Mouse (Mus musculus) myocyte (in vitro differentiated cells): ENCODE measurements around the gene Zfp592.

Experiments used
- E2F4 ChIP-seq: IDR thresholded peaks from one replicate; pipeline ENCODE4 v1.6.1; 2011; ENCODE audit warnings: mild to moderate bottlenecking, control low read depth, moderate library complexity; ENCODE audit not compliant: insufficient read depth
- MAX ChIP-seq: IDR thresholded peaks from one replicate; pipeline ENCODE4 v1.6.1; 2011; ENCODE audit warnings: low read depth, mild to moderate bottlenecking, control low read depth
- POLR2A ChIP-seq: IDR thresholded peaks from one replicate; pipeline ENCODE4 v1.6.1; 2011; ENCODE audit warnings: low read depth, mild to moderate bottlenecking, control low read depth, moderate library complexity; ENCODE audit not compliant: insufficient read length
- POLR2AphosphoS2 ChIP-seq: IDR thresholded peaks from one replicate; pipeline ENCODE4 v1.6.1; 2011; ENCODE audit warnings: low read depth, control low read depth; ENCODE audit not compliant: insufficient read length
- USF1 ChIP-seq: IDR thresholded peaks from one replicate; pipeline ENCODE4 v1.6.1; 2011; ENCODE audit warnings: low read depth, mild to moderate bottlenecking, control low read depth, moderate library complexity

- TF ChIP-seq POLR2A (no peak), MAX (no peak), USF1 (no peak), E2F4 (no peak), POLR2AphosphoS2 (no peak)
Measured at GRCm38 (mm10) chr7:80952140-80952539, 41.3 kb upstream of the Zfp592 start.
